Mouse (Mus musculus) liver, postnatal 0 days (tissue): ENCODE data around the gene Rex1bd. TPM values are rescaled to one million over a fixed set of nuclear protein-coding genes. Genes with fewer than 3 reads are reported as not detected.

ENCODE experiments used
- ATAC-seq: fragments of 200-750 bp; cut with Nextera tagmentation; 2 replicates; pipeline ENCODE4 v1.8.0; 2017; ENCODE audit warnings: mild to moderate bottlenecking, moderate library complexity
- DNase-seq: peaks from one replicate; pipeline ENCODE4 v3.0.0-alpha.2; 2016
- H3K27ac ChIP-seq: fragments of 300-500 bp; sonication (generic); 2 replicates; pipeline ENCODE4 v1.5.1; 2014; ENCODE audit warnings: antibody characterized with exemption, moderate library complexity, mild to moderate bottlenecking, low read depth
- H3K27me3 ChIP-seq: fragments of 300-500 bp; sonication (generic); 2 replicates; pipeline ENCODE4 v1.6.1; 2014; ENCODE audit warnings: low read length, control low read depth, mixed read lengths; ENCODE audit not compliant: insufficient read depth
- H3K36me3 ChIP-seq: fragments of 300-500 bp; sonication (generic); replicated peaks from 2 replicates; pipeline ENCODE4 v1.6.1; 2014; ENCODE audit warnings: mild to moderate bottlenecking, control low read depth, low read length, moderate library complexity, mixed read lengths; ENCODE audit not compliant: insufficient read depth
- H3K4me1 ChIP-seq: fragments of 300-500 bp; sonication (generic); 2 replicates; pipeline ENCODE4 v1.6.1; 2014; ENCODE audit warnings: antibody characterized with exemption, mild to moderate bottlenecking, control low read depth; ENCODE audit not compliant: insufficient read depth
- H3K4me2 ChIP-seq: fragments of 300-500 bp; sonication (generic); 2 replicates; pipeline ENCODE4 v1.6.1; 2014; ENCODE audit warnings: low read depth, mild to moderate bottlenecking, low read length, moderate library complexity, mixed read lengths
- H3K4me3 ChIP-seq: fragments of 300-500 bp; sonication (generic); 2 replicates; pipeline ENCODE4 v1.5.1; 2014; ENCODE audit warnings: low read depth, low read length
- H3K9ac ChIP-seq: fragments of 300-500 bp; sonication (generic); replicated peaks from 2 replicates; pipeline ENCODE4 v1.6.1; 2014; ENCODE audit warnings: mild to moderate bottlenecking, moderate library complexity
- H3K9me3 ChIP-seq: fragments of 300-500 bp; sonication (generic); 2 replicates; pipeline ENCODE4 v1.6.1; 2016; ENCODE audit warnings: mild to moderate bottlenecking, control low read depth, low read length, mixed read lengths
- CTCF ChIP-seq: sonication (generic); IDR thresholded peaks from 2 replicates; pipeline ENCODE4 v1.5.1; 2016; ENCODE audit warnings: antibody characterized with exemption, low read depth
- EP300 ChIP-seq: IDR thresholded peaks from 2 replicates; pipeline ENCODE4 v1.6.1; 2016; ENCODE audit warnings: antibody characterized with exemption, low read depth, mild to moderate bottlenecking
- WGBS: fragments of 180-500 bp; shearing (Covaris S2); extraction: QIAGEN DNeasy Blood & Tissue Kit; methylation state at CpG from one replicate; pipeline ENCODE4 v1.1.7; 2014; ENCODE audit not compliant: insufficient replicate concordance; 5-methylcytosine and 5-hydroxymethylcytosine counted together
- polyA plus RNA-seq: library from polyadenylated mRNA; unstranded; fragments of >200 nt; fragmentation: Nextera tagmentation; extraction: Ambion mirVana; gene quantifications from 2 replicates; pipeline ENCODE4 v1.2.1, GENCODE M21; 2015

The Rex1bd gene
- polyA plus RNA-seq, 1 experiment from 2014 or later, result 52.3 TPM

- no peaks in the 10 kb centered on the region for H3K36me3 ChIP-seq
- peak; percentile 99 for DNase-seq
- TF ChIP-seq EP300, result no peak
- no peak for TF ChIP-seq CTCF
- peak within 1 kb of the TSS; percentile 94 for H3K4me2 ChIP-seq
- peaks cover 18% of the 10 kb centered on the region for H3K4me1 ChIP-seq
- peaks cover 6% of the 10 kb centered on the region; the same call in 1 of the 2 replicates for H3K27me3 ChIP-seq
- ATAC-seq, result peak; percentile 96
- H3K9me3 ChIP-seq, result no peaks in the 10 kb centered on the region
- peak within 1 kb of the TSS; percentile 90 for H3K27ac ChIP-seq
- H3K9ac ChIP-seq, result peak within 1 kb of the TSS; percentile 92
- H3K4me3 ChIP-seq, result peak within 1 kb of the TSS; percentile 76
- under 1% methylated on average over 53 of the region's 53 CpGs for WGBS
Measured at GRCm38 (mm10) chr8:70476333-70477268, 30.0 kb downstream of the Rex1bd start, which contains the start of gene Klhl26. TSS of gene Klhl26 (minus strand) at chr8:70476968.

GRCm38 (mm10) chr8:70471856-70472255, 34.7 kb downstream of the Rex1bd start:
- WGBS, result 98% methylated on average over 7 of the region's 7 CpGs
- Histone ChIP-seq H3K4me3 (no peak overlapping the region), H3K4me2 (no peak overlapping the region), H3K27me3 (no peaks in the 10 kb centered on the region), H3K9ac (no peak overlapping the region), H3K9me3 (no peaks in the 10 kb centered on the region), H3K36me3 (no peaks in the 10 kb centered on the region), H3K4me1 (peaks cover 32% of the 10 kb centered on the region), H3K27ac (no peak overlapping the region)
- no peak for DNase-seq
- ATAC-seq, result no peak
- TF ChIP-seq EP300 (no peak), CTCF (no peak)

- Histone ChIP-seq H3K27ac (no peak overlapping the region), H3K4me2 (no peak overlapping the region), H3K4me1 (peaks cover 29% of the 10 kb centered on the region), H3K9me3 (no peaks in the 10 kb centered on the region), H3K36me3 (no peaks in the 10 kb centered on the region), H3K9ac (no peak overlapping the region), H3K4me3 (no peak overlapping the region), H3K27me3 (no peaks in the 10 kb centered on the region)
- TF ChIP-seq CTCF (no peak), EP300 (no peak)
- ATAC-seq, result peak; percentile 17
- no peak for DNase-seq
- 49% methylated on average over 2 of the region's 2 CpGs for WGBS
Measured at GRCm38 (mm10) chr8:70469938-70470337, 36.6 kb downstream of the Rex1bd start.

- Histone ChIP-seq H3K27ac (peak overlapping the region; percentile 2; the same call in 1 of the 2 replicates), H3K9me3 (no peaks in the 10 kb centered on the region), H3K4me3 (no peak overlapping the region), H3K36me3 (no peaks in the 10 kb centered on the region), H3K4me1 (peaks cover 29% of the 10 kb centered on the region), H3K4me2 (no peak overlapping the region), H3K27me3 (no peaks in the 10 kb centered on the region), H3K9ac (no peak overlapping the region; the same call in 1 of the 2 replicates)
- peak; percentile 81 for ATAC-seq
- TF ChIP-seq EP300 (no peak), CTCF (no peak)
- DNase-seq, result no peak
- 24% methylated on average over 10 of the region's 10 CpGs for WGBS
Measured at GRCm38 (mm10) chr8:70469295-70469916, 37.1 kb downstream of the Rex1bd start.

GRCm38 (mm10) chr8:70468733-70469132, 37.8 kb downstream of the Rex1bd start:
- H3K27ac ChIP-seq, result peak overlapping the region; percentile 2; the same call in 1 of the 2 replicates
- H3K27me3 ChIP-seq, result no peaks in the 10 kb centered on the region
- no peak overlapping the region for H3K4me3 ChIP-seq
- no peak for TF ChIP-seq EP300
- no peak for TF ChIP-seq CTCF
- H3K4me1 ChIP-seq, result peaks cover 29% of the 10 kb centered on the region
- no peak overlapping the region; the same call in 1 of the 2 replicates for H3K9ac ChIP-seq
- WGBS, result 82% methylated on average over 4 of the region's 4 CpGs
- H3K9me3 ChIP-seq, result no peaks in the 10 kb centered on the region
- DNase-seq (no peak), ATAC-seq (no peak)
- H3K36me3 ChIP-seq, result no peaks in the 10 kb centered on the region
- H3K4me2 ChIP-seq, result no peak overlapping the region

GRCm38 (mm10) chr8:70467907-70468306, 38.6 kb downstream of the Rex1bd start:
- Histone ChIP-seq H3K36me3 (no peaks in the 10 kb centered on the region), H3K4me3 (no peak overlapping the region), H3K27ac (peak overlapping the region; percentile 56), H3K9ac (no peak overlapping the region), H3K9me3 (no peaks in the 10 kb centered on the region), H3K4me2 (no peak overlapping the region), H3K4me1 (peaks cover 29% of the 10 kb centered on the region), H3K27me3 (no peaks in the 10 kb centered on the region)
- DNase-seq, result no peak
- TF ChIP-seq CTCF (no peak), EP300 (no peak)
- ATAC-seq, result peak; percentile 11; the same call in 1 of the 2 replicates
- 35% methylated on average over 1 of the region's 1 CpGs for WGBS
